Mouse (Mus musculus) bone marrow macrophage, adult 2 months (primary cell): ENCODE data around the gene Taar4. TPM values are rescaled to one million over a fixed set of nuclear protein-coding genes. Genes with fewer than 3 reads are reported as not detected.

ENCODE experiments used
- H3K27ac ChIP-seq: 2 replicates; pipeline ENCODE4 v1.5.1; 2012; ENCODE audit warnings: low read depth, low read length; ENCODE audit not compliant: insufficient read depth
- H3K4me1 ChIP-seq: 2 replicates; pipeline ENCODE4 v1.6.1; 2012; ENCODE audit warnings: low read length; ENCODE audit not compliant: control insufficient read depth, insufficient read depth
- H3K4me3 ChIP-seq: 2 replicates; pipeline ENCODE4 v1.5.1; 2012; ENCODE audit warnings: mild to moderate bottlenecking, low read length, moderate library complexity; ENCODE audit not compliant: insufficient read depth
- CTCF ChIP-seq: IDR thresholded peaks from 2 replicates; pipeline ENCODE4 v1.5.1; 2012; ENCODE audit warnings: low read depth, mild to moderate bottlenecking, low read length, moderate library complexity
- POLR2A ChIP-seq: IDR thresholded peaks from 2 replicates; pipeline ENCODE4 v1.6.1; 2012; ENCODE audit warnings: mild to moderate bottlenecking, low read depth, low read length, borderline replicate concordance
- polyA plus RNA-seq: library from polyadenylated mRNA; stranded (reverse); fragments of >200 nt; gene quantifications from 2 replicates; pipeline ENCODE4 v1.2.4, GENCODE M21; 2012; ENCODE audit not compliant: missing spikeins, insufficient read depth, insufficient read length

Gene Taar4
- polyA plus RNA-seq, 1 experiment, result not detected

GRCm38 (mm10) chr10:23963444-23963843 is 3.1 kb downstream of the Taar4 start:
- TF ChIP-seq POLR2A (no peak), CTCF (no peak)
- H3K4me1 ChIP-seq, result peaks cover 2% of the 10 kb centered on the region; the same call in 1 of the 2 replicates

GRCm38 (mm10) chr10:23964921-23965610 is 4.8 kb downstream of the Taar4 start:
- no peak overlapping the region for H3K4me3 ChIP-seq
- H3K27ac ChIP-seq, result no peak overlapping the region
- TF ChIP-seq CTCF (no peak), POLR2A (no peak)
- H3K4me1 ChIP-seq, result peaks cover 2% of the 10 kb centered on the region; the same call in 1 of the 2 replicates

More at GRCm38 (mm10) chr10:23963444-23963843, 3.1 kb downstream of the Taar4 start:
- Histone ChIP-seq H3K4me3 (no peak overlapping the region), H3K27ac (no peak overlapping the region)

GRCm38 (mm10) chr10:23970656-23971165 is 10.4 kb downstream of the Taar4 start, which contains the start of gene Taar5:
TSS of gene Taar5 (plus strand) at chr10:23970706.
- H3K4me1 ChIP-seq, result no peaks in the 10 kb centered on the region
- H3K27ac ChIP-seq, result no peak within 1 kb of the TSS
- no peak within 1 kb of the TSS for H3K4me3 ChIP-seq
- TF ChIP-seq POLR2A (no peak), CTCF (no peak)

- Histone ChIP-seq H3K27ac (no peak overlapping the region), H3K4me1 (no peaks in the 10 kb centered on the region), H3K4me3 (no peak overlapping the region)
- TF ChIP-seq POLR2A (no peak), CTCF (no peak)
Observed at GRCm38 (mm10) chr10:23971256-23971655, 11.0 kb downstream of the Taar4 start.

- TF ChIP-seq POLR2A, result no peak
- no peak for TF ChIP-seq CTCF
- Histone ChIP-seq H3K27ac (no peak overlapping the region), H3K4me3 (no peak overlapping the region), H3K4me1 (peaks cover 3% of the 10 kb centered on the region; the same call in 1 of the 2 replicates)
Observed at GRCm38 (mm10) chr10:23977958-23978357, 17.7 kb downstream of the Taar4 start.

GRCm38 (mm10) chr10:23978901-23979705 is 18.8 kb downstream of the Taar4 start:
- H3K4me1 ChIP-seq, result peaks cover 5% of the 10 kb centered on the region; the same call in 1 of the 2 replicates
- H3K27ac ChIP-seq, result no peak overlapping the region
- H3K4me3 ChIP-seq, result no peak overlapping the region
- TF ChIP-seq POLR2A (no peak), CTCF (peak; percentile 81)

GRCm38 (mm10) chr10:23985546-23985945 is 25.3 kb downstream of the Taar4 start, which contains the start of gene Taar6:
TSS of gene Taar6 (minus strand) at chr10:23985646.
- Histone ChIP-seq H3K4me3 (no peak within 1 kb of the TSS), H3K27ac (no peak within 1 kb of the TSS)

GRCm38 (mm10) chr10:23986419-23986818 is 26.1 kb downstream of the Taar4 start:
- TF ChIP-seq POLR2A, result no peak
- TF ChIP-seq CTCF, result no peak
- Histone ChIP-seq H3K4me3 (no peak overlapping the region), H3K4me1 (peaks cover 2% of the 10 kb centered on the region; the same call in 1 of the 2 replicates), H3K27ac (no peak overlapping the region)

More at GRCm38 (mm10) chr10:23985546-23985945, 25.3 kb downstream of the Taar4 start, which contains the start of gene Taar6:
- peaks cover 2% of the 10 kb centered on the region; the same call in 1 of the 2 replicates for H3K4me1 ChIP-seq
- TF ChIP-seq CTCF, result no peak
- no peak for TF ChIP-seq POLR2A

- TF ChIP-seq CTCF (no peak), POLR2A (no peak)
- Histone ChIP-seq H3K4me3 (no peak within 1 kb of the TSS), H3K4me1 (no peaks in the 10 kb centered on the region), H3K27ac (no peak within 1 kb of the TSS)
Observed at GRCm38 (mm10) chr10:23993381-23993780, 33.1 kb downstream of the Taar4 start, which contains the start of gene Taar7a. TSS of gene Taar7a (minus strand) at chr10:23993481.

- Histone ChIP-seq H3K4me1 (no peaks in the 10 kb centered on the region), H3K4me3 (no peak within 1 kb of the TSS), H3K27ac (no peak within 1 kb of the TSS)
- no peak for TF ChIP-seq POLR2A
Observed at GRCm38 (mm10) chr10:23999639-24000038, 39.3 kb downstream of the Taar4 start, which contains the start of gene Taar7b. TSS of gene Taar7b (plus strand) at chr10:23999939.
